Mouse (Mus musculus): Measurements from ENCODE around the gene Palm2.

Palm2 gene

DNA sequence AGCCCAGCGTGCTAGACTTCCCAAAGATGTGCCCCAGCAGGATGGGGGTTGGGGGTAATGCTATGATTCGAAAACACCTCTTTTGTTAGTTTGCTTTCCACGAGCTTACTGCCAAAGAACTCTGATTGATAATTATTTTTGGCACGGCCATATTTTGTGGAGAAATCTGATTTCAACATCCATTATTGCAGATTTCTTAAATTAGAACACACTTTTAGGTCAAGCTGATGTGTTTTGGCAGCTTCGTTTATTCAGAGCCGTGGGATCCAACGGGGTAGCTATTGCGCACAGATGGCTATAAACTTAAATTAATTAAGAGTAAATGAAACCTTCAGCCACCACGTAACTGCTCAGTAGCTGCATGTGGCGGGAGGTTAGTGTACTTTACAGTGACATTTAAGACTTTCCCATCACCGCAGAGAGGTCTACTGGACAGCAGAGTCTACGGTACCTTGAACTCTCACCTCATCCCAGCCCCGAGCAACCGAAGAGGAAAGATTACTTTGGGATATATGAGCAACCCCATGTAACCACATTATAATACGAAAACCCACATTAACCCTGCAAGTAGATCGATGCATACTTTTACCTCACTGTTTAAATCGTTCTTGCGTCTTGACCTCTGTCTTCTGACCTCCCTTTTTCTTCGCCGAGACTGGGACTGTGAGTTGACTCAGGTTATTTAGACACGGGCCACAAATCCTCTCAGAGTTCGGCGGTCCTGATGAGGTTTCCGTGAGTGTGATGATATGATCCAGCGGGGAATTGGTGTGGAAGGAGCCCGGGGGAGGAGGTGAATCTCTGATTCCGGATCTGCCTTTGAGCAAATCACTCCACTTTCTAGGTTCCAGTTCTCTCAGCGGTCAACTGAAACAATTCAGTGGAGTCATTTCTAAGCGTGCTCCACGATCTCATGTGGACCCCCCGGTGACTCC is 80.2 kb downstream of the Palm2 start:
- CTCF ChIA-PET: no interaction called here

DNA sequence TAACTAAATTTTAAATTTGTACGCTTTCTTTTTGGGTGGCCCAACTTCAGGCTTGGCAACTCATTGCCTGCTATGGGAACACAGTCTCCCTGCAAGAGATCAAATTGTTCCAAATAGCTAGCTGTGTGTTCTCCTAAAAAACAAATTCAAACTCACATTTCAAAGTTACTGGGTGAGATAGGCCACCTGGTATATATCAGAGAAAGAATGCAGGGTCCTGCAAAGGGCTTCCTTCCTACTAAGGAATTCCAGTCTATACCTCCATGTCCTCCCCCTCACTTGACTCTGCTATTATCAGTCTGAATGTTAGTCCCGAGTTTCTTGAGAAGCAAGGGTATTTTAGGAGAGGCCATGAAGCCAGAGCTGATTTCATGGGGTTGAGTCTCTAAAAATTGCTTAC is 81.3 kb downstream of the Palm2 start:
- CTCF ChIA-PET: no interaction called here

DNA sequence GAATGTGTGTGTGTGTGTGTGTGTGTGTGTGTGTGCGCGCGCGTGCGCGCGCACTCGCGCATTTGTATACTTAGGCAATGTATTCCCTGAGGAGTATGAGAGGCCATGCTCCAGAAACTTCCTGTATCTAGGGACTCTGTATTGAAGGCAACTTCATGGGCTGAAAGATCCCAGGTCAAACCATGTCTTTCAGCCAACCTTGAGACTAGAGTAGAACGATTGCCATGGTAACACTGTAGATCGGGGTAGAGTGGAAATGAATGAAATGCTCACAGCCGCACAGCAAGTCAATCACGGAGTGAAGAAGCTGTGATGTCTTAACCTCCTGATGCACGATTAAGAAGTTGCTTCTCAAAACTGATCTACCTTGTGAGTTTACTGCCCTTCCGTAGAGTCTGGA is 89.4 kb downstream of the Palm2 start:
- CTCF ChIA-PET: no interaction called here

DNA sequence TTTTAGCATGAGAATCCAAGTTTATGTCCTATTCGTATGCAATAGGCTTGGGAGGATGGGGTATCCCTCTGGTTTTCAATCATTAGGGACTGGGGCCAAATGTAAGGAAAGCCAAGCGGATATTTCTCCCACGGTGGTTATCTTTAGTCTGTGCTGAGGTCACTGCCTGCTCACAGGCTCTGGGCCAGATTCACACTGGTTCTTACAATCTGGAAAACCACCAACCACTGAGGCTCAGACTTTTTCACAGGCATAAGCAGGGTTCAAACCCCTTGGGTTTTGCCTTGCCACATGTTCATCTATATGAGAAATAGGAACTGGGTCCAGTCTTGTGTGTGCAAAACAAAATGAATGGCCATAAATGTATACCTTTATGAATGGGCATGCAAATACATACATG is 90.4 kb downstream of the Palm2 start:
- CTCF ChIA-PET: no interaction called here

DNA sequence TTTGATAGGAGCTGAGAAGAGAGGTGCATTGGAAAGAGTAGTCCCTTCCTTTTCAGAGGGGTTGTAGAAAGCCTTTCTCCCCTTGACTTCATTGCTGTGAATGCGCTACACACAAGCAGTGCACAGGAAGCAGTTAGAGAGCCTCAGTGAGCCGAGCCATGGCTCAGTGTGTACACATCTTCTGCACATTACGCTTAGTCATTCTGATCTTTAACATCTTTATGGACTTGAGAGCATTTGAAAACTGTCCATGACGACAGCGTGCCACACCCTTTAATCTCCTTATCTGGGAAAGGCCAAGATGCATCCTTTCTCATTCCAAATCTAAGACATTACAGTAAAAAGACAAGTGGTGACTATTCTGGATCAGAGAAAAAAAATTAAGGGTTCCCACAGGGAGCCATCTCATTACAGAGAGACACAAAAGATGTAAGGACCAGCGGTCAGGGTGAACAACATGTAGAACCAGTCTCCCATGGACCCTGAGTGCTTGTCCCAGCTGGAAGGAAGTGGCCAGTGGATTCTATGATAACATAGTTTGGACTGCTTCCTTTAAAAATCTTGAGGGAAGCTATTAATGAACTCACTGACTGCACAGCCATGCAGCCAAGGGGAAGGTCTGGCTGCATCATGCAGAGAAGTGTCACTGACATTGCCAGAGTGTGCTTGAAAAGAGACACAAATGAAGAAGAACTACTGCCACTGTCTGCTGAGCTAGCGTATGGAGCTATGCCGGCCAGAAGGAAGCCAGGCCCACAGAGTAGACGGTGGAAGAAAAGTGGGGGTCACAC is 91.4 kb downstream of the Palm2 start:
- CTCF ChIA-PET: no interaction called here

DNA sequence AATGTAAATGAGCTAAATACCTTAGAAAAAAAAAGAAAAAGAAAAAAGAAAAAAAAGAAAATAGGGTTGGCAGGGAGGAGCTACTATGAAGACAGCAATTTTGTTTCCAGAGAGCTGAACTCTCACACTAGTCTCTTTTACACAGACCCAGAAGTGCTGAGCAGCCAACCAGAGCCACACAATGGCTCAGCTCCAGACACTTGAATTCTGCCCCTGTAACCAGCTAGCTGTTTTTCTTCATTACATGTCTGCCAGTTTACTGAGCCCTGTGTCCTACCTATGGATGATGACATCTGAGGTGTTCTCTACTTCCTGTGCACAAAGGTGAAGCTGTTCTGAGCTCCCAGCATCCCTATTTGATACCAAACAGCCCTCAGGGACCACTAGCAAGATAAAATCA is 94.2 kb downstream of the Palm2 start:
- CTCF ChIA-PET: no interaction called here

DNA sequence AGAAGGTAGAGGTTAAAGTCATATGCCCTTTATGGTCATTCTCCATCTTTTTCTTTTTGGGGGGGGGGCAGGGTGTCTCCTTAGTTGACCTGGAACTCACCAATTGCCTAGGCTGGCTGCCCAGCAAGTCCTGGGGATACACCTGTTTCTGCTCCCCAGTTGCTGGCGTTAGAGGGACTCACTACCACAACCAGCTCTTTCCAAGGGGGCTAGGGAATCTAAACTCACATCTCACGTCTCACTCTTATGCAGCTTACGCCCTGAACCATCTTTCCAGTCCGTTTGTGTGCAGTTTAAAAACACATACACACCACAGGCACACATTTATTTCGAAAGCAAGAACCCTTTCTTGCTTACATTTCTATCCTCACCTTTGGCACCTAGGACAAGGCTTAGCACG is 99.6 kb downstream of the Palm2 start:
- CTCF ChIA-PET: no interaction called here

DNA sequence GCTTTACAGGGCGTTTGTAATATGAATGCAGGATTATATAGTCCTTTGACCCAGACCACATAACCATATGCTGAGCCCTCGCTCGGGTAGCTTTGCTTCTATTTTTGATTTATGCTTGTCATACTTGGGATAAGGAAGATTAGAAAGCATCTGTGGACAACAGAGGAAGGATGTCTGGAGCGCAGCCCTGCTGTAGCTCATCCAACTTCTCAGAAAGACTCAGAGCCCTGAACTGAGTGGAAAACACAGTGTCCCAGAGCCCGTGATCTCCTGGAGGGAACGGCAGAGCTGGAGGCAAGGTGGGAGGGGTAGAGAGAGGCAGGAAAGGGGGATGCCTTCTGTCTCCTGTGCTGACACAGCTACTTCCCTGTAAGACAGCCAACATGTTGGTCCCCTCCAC is 100.2 kb downstream of the Palm2 start:
- CTCF ChIA-PET: no interaction called here

DNA sequence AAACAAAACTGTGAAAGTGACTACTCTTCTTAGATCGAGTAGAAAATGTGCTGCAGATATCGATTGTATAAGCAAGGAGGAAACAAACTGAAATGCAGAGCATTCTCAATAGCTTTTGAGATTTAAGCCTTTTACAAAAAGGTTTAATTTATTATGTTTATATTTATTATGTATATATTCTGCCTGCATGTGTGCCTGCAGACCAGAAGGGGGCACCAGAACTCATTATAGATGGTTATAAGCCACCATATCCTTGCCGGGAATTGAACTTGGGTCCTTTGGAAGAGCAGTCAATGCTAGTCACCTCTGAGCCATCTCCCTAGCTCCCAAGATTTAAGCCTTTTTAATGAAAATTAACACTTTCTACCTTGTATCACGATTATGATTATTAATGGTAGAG is 101.0 kb downstream of the Palm2 start:
- CTCF ChIA-PET: interaction anchor here (0.7 kb wide), 1 partner anchor 906 kb away, joined by 4 read pairs; no protein-coding TSS in a partner anchor

DNA sequence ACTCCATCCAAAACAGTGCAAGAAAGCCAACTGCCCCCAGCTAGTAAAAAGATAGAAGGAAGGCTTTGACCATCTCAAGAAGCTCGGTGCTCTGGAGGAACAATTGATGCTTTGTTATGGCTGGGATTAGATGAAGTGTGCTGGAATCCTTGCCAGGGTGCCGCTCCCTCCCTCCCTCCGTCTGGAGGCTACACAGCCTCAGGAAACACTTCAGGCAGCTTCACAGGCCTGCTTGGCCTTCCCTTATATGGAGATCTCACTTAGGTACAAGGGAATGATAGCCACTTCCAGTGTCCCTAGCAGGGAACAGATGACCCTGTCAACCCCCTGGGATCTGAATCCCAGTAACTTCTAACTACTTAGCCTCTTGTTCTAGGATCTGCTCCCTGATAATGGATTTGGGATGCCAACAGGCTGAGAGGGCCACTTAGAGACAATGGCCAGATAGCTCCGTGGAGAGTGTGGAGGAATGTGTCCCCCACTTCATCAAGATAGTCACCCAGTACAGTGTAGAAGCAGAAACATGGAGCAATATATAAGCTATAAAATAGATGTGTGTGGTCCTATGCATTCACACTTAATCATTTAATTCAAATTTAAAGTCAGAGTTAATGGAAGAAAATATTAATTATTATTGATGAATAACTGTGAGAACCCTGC is 104.1 kb downstream of the Palm2 start:
- CTCF ChIA-PET: no interaction called here

DNA sequence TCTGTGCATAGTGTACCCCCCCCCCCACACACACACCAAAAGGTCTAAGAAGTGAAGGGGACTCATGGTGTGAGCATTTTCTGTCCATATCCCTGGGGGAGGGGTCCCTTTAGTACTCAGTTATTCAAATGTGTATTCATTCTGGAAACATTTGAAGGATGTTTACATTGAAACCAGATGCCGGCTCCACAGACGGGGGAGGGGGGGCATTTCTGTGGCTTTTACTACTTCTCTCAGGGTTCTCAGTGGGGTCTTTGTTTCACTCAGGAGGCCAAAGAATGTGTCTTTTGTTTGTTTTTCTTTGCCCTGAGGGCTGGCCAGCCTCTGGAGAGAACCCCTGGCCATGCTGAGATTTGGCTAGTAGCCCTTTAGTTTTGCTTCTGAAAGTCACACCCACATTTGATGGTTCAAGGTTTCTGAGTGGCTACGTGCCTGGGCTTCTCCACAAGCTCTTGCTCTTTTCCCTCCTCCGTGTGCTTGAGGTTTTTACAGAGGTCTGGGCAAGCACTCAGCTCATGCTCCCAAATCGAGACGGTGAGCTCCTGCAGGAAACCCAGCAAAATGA is 109.7 kb downstream of the Palm2 start:
- CTCF ChIA-PET: no interaction called here

DNA sequence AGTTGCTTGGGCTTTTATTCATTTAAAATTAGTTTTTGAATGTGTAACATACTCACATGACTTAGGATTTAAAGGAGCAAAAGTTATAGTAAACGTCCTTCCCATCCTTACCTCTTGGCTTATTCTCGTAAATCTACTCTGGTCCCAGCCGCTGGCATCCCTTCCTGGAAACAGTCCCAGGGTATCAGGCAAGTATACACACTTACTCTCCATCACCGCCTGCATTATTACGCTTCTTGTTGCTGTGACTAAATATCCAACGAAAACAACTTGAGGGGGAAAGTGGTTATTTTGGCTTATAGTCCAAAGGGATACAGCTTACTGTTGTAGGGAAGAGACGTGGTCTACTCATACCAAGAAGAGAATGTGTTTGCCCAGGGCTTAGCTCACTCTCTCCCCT is 113.7 kb downstream of the Palm2 start:
- CTCF ChIA-PET: interaction anchor here (0.6 kb wide), 1 partner anchor 915 kb away, joined by 4 read pairs; no protein-coding TSS in a partner anchor

DNA sequence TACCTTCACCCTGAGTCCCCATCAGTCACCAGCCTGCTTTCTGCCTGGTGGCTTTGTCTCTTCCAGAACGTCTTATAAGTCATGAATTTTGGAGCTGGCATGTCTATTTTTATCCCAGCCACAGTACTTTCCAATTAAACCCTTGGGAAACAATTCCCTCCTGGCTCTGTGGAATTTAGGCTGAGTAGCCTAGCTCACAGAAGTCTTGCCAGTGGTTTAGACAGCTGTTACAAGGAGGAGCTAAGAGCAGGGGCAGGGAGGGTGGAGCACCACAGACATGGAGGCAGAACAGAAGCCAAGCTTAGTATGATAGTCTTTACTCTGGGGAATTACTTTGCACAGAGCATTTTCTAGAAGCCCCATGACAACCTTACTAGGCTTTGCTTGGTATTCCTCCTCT is 116.2 kb downstream of the Palm2 start:
- CTCF ChIA-PET: no interaction called here

DNA sequence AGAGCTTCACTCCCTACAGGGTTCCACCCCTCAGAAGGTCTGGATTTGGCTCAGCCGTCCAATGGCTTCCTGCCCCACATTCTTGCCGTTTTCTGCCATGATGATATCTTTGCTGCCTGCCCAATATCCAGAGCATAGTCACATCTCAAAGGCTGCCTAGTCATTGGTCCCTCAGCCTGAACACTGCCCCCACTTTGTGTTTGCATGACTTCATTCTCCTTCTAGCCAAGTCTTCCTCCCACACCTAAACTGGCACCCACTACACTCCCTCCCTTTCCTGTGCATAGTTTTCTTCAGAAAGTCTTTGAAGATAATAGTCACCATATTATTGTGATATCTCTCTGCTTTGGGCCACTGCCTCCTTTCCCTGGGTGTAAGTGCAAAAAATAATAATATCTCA is 123.1 kb downstream of the Palm2 start:
- CTCF ChIA-PET: no interaction called here

DNA sequence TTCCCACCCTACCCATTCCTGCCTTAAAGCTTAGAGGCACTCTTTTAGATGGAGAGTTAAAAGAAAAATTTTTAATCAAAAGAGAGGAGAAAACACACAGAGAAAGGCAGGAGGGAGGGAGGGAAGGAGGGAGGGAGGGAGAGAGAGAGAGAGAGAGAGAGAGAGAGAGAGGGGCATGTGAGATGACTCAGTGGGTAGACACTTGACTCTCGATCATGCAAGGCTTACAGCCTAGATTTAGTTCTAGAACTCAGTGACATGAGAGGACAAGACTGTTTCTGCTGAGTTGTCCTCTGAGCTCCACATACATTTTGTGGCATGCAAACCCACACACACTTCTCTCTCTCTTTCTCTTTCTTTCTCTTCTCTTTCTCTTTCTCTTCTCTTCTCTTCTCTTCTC is 125.4 kb downstream of the Palm2 start:
- CTCF ChIA-PET: interaction anchor here (0.7 kb wide), 1 partner anchor 198 kb away, joined by 14 read pairs; no protein-coding TSS in a partner anchor

DNA sequence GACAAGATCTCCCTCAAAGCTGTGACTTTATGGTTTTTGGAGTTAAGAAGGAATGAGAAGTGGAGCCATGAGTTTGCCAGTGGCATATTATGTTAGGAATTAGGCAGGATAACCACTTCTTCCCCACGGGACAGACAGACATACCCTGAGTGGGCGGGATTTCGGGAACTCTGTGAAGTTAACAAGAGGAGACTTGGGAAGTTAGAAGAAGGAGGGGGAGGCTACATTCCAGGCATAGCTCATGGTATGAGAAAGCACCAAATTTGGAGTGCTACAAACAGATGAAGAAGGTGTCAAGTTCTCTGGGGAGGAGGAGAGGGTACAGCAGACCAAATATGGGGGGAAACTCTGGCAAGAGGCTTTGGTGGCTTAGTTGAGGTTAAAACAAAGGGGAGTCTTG is 126.0 kb downstream of the Palm2 start:
- CTCF ChIA-PET: no interaction called here

DNA sequence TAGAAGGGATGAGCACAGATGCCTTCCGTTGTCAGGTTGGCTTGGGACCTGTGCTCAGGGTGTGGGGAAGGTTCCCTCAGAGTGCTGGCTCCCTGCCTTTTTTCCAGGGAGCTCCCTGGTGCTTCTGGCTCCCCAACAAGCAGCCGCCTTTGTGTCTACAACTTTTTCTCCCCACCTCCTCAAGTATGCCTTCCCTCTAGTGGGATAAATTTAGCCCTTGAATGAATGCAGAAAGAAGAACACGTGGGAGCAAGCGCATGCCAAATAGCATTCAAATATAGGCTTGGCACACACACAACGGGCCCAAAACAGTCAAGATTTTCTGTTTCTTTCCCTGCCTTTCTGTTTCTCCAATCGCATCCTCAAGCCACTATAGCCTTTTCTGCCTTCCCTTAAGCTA is 127.0 kb downstream of the Palm2 start:
- CTCF ChIA-PET: no interaction called here

DNA sequence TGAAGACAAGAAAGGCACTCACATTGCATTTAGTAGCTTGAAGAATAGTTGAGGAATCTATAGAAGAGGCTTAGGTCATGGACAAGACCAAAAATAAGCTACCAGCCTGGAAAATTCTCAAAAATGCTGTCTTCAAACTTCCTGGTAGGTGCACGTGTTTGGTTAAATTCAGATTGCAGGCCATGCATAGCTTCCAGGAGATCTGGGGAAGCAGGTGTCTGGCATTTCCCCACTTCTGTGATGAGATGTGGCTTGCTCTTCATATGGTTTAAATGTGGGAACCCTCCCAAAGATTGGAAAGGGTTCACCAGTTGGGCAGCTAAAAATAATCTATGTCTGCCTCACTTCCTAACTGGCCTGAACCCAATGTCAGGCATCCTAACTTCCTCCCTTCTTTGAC is 131.2 kb downstream of the Palm2 start:
- CTCF ChIA-PET: no interaction called here

DNA sequence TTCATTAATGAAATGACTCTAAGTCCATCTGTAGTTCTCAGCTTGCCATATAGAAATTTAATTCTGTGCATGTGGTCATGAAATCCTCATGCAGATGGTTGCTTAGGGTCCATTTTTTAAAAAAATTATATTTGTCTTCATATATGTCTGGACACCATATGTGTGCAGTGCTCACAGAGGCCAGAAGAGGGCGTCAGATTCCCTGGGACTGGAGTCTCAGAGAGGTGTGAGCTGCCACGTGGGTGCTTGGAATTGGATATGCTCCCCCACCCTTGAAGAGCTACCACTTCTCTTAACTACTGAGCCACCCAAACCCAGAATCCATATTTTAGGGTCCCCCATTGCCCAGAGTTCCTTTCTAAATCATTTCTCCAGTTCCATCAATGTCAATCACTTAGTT is 131.8 kb downstream of the Palm2 start:
- CTCF ChIA-PET: no interaction called here

DNA sequence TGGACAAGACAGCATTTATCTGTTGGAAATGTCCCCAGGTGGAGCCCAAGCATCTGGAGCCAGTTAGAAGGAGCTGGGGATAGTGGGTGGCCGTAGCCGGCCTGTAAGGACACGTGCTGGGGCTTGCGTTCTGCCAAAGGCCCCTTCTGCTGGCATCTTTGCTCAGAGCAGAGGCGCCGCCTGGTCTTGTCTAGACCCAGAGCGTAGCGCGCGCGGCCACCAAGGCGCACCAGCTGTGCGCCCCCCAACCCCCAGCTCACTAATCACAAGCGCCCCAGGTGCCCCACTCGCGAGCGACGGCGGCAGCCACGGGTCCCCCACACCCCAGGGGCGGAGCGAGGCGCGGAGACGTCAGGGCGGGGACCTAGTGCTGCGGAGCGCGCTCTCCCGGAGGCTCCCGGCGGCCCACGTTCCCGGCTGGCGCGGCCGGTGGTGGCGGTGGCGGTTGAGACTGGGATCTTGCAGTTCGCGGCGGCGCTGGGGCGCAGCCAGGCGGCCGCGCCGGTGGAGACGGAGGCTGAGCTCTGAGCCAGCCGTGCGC is 133.7 kb downstream of the Palm2 start, which contains the start of gene Pakap:
Gene Pakap, plus strand, starts transcription at position 514 of the 541 bp plus-strand sequence.
- CTCF ChIA-PET: no interaction called here

DNA sequence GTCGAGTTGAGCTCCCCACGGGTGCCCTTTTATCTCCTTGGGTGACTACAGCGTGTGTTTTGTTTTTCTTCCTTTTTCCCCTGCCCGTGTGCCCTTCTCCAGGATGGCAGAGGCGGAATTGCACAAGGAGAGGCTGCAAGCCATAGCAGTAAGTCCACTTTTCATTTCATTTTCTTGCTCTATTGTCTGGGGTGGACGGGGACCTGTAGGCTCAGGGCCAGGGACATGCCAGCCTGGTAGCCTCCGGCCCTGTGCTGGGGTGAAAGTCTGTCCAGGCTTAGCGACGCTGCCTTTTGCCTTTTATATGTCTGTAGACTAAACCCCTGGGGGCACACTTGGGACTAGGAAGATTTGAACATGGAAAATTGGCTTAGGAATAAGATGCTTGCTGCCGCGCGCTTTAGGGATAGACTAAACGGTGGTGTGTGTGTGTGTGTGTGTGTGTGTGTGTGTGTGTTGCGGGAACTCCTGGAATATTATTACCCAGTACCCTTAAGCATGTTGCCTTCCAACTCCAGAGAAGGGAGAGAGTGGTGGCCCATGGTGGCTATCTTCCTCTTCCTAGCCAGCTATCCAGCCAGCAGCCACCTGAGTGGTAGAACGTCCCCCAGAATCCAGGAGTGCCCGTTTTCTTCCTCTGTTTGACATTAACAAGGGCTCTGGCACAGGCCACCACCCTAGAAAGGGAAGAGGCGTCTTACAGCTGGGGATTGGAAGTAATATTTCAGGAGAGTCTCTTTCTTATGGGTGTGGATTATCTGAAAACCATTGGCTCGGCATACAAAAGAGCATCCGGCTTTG is 134.4 kb downstream of the Palm2 start:
- CTCF ChIA-PET: no interaction called here

Data from spleen, embryonic (tissue).